Mouse (Mus musculus): ENCODE measurements around the gene Slamf1. TPM values are rescaled to one million over a fixed set of nuclear protein-coding genes. Genes with fewer than 3 reads are reported as not detected.

Slamf1 gene
- total and polyA plus RNA-seq, 3 experiments = 0.73 to 1.3 TPM; not detected in 1

DNA sequence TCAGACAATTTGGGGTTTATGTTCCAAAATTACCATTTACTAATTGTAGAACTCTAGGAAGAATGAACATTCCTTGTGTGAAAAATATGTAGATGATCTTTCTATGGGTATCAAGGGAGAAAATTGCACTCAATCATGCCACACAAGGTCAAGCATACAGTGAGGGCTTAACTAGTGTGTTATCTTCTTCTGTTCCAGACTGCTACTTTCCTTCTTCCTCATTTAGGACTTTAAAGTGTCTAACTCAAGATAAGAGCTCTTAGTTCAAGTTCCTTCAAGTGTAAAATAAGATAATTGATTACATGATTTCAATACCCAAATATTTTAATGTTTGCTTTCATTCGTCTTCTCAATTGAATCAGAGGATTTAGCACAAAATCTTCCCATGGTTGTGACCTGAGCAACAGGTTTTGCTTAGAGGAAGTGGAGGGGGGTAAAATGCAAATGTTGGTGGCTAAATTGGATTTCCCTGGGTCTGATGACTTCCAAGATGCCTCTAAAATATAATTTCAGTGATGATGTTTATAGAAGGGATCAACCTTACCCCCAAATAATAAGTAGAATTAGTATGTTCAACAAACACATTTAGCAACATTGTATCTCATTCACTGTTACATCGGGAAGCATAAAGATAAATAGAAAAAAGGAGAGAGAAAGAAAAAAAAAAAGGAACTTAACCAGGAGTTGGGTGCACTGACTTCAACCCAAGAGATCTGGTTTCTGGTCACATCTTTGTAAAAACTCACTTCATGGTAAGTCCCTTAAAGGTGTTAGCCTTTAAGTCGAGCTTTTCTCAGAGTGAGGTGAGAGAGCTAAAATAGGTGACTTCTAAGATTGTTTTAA, 18.6 kb upstream of the Slamf1 start (continued):
- TF ChIP-seq NRF1 (IDR thresholded peaks at IDR 0.05; ENCODE audit: insufficient read depth, low read depth, low read length, poor library complexity, severe bottlenecking) (no peak), ELF1 (IDR thresholded peaks at IDR 0.05; ENCODE audit: low read depth, low read length) (peak; percentile 44; the same call in 1 of the 2 replicates), MYB (IDR thresholded peaks at IDR 0.05; ENCODE audit: low read depth, low read length) (no peak; the same call in 1 of the 2 replicates), ZMIZ1 (IDR thresholded peaks at IDR 0.05; ENCODE audit: low read depth, low read length) (peak; percentile 49; the same call in 1 of the 2 replicates)

DNA sequence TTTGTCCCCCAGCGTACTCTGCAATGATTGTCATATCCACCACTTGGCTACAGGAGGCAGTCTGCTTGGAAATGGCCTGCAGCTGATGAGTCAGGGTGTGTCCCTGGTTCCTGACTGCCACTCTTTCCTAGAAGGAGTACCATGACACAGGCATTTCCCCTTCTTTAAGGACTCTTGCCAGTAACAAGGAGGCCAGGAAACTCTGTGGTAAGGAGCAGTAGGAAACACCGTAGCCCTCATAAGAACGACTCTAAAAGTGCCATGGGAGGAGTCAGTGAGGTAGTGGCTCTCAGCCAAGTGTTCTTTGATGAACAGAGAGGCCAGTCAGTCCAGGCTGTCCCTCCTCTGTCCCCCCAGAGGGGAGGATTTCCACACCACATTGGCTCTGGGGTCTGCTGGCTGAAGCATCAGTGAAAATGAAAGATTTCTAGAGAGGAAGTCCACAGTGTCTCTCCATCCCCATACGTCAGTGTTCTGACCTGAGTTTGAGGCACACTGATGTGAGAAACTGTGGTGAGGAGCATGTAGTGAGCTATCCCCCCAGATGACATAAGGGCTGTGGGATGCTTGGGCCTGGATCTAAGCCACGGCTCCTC, 5.0 kb upstream of the Slamf1 start:
- H3K27ac ChIP-seq (ENCODE audit: control insufficient read depth, low read depth, low read length) = no peak overlapping the region
- H3K36me3 ChIP-seq (ENCODE audit: control insufficient read depth in 1 of 2, insufficient read depth in 2 of 2, low read length in 2 of 2) = peaks cover 0 to 6% of the 10 kb centered on the region in 2 experiments; a peak in 2 of 4 replicates
- H3K79me2 ChIP-seq (ENCODE audit: control insufficient read depth, insufficient read depth, low read length, poor library complexity) = no peaks in the 10 kb centered on the region
- DNase-seq (ENCODE audit: low read depth, low spot score) = peak; percentile 58
- no peak overlapping the region for H3K9ac ChIP-seq (ENCODE audit: control insufficient read depth, low read depth, low read length, poor library complexity, severe bottlenecking)
- TF ChIP-seq RAD21 (IDR thresholded peaks at IDR 0.05; ENCODE audit: low read depth, low read length) (no peak), ZC3H11A (IDR thresholded peaks at IDR 0.05; ENCODE audit: low read depth, low read length) (no peak), POLR2AphosphoS2 (IDR thresholded peaks at IDR 0.05; ENCODE audit: low read length) (no peak), MYB (IDR thresholded peaks at IDR 0.05; ENCODE audit: low read depth, low read length) (no peak), SIN3A (IDR thresholded peaks at IDR 0.05; ENCODE audit: low read length) (peak; percentile 18; the same call in 1 of the 2 replicates), EP300 (IDR thresholded peaks at IDR 0.05; ENCODE audit: low read depth in 1 of 2, low read length in 2 of 2) (no peak), MAZ (IDR thresholded peaks at IDR 0.05; ENCODE audit: low read depth, low read length) (no peak), ELF1 (IDR thresholded peaks at IDR 0.05; ENCODE audit: low read depth, low read length) (no peak), JUND (IDR thresholded peaks at IDR 0.05; ENCODE audit: low read depth, low read length) (no peak), USF1 (IDR thresholded peaks at IDR 0.05; ENCODE audit: low read depth, low read length) (no peak), GABPA (IDR thresholded peaks at IDR 0.05; ENCODE audit: low read depth, low read length) (no peak), CTCF (IDR thresholded peaks at IDR 0.05 in 2 of 3, conservative IDR thresholded peaks at IDR 0.05 in 1 of 3; ENCODE audit: control insufficient read depth in 1 of 3, insufficient read depth in 1 of 3, low read depth in 2 of 3, low read length in 3 of 3, poor library complexity in 1 of 3, severe bottlenecking in 1 of 3) (peak in 2 of 3 experiments; percentile 11 to 43; a peak in 2 of 6 replicates), MXI1 (IDR thresholded peaks at IDR 0.05; ENCODE audit: low read depth, low read length) (0 out of 2 replicates have a peak, but pooled peaks have one; percentile 18)
- H3K4me3 ChIP-seq (ENCODE audit: control insufficient read depth in 1 of 2, insufficient read depth in 1 of 2, low read depth in 2 of 2, low read length in 2 of 2) = peak overlapping the region; percentile 8 to 40
- H3K9me3 ChIP-seq (replicated peaks; ENCODE audit: insufficient read depth, low read length) = no peaks in the 10 kb centered on the region
- no peaks in the 10 kb centered on the region for H3K27me3 ChIP-seq (ENCODE audit: control insufficient read depth in 1 of 2, insufficient read depth in 2 of 2, low read length in 2 of 2)
- peaks cover 2 to 20% of the 10 kb centered on the region in 2 experiments for H3K4me1 ChIP-seq (ENCODE audit: control insufficient read depth in 1 of 2, insufficient read depth in 2 of 2, low read length in 2 of 2)

DNA sequence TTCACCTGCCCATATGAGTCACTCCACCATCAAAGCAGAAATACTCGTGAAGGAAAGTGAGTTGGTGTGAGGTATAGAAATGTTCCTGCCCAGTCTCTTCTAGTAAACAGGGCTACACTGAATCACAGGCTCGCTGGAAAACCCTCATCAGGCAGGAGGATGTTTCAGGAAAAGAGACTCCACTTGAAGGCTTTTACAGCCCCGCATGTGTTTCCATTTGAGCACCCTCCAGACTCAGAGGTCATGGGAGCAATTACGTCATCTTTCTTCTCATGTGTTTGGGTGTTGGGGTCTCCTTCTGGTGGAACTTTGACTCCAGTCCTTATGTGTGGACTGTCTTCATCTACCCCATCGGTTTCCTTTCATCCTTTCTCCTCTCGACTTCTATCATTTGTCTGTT, 4.1 kb downstream of the Slamf1 start:
- Histone ChIP-seq H3K9me3 (replicated peaks; ENCODE audit: insufficient read depth, low read length) (no peaks in the 10 kb centered on the region), H3K27me3 (ENCODE audit: control insufficient read depth in 1 of 2, insufficient read depth in 2 of 2, low read length in 2 of 2) (no peaks in the 10 kb centered on the region), H3K79me2 (ENCODE audit: control insufficient read depth, insufficient read depth, low read length, poor library complexity) (no peaks in the 10 kb centered on the region), H3K27ac (ENCODE audit: control insufficient read depth, low read depth, low read length) (no peak overlapping the region), H3K4me1 (ENCODE audit: control insufficient read depth in 1 of 2, insufficient read depth in 2 of 2, low read length in 2 of 2) (peaks cover 7 to 21% of the 10 kb centered on the region in 2 experiments), H3K4me3 (ENCODE audit: control insufficient read depth in 1 of 2, insufficient read depth in 1 of 2, low read depth in 2 of 2, low read length in 2 of 2) (no peak overlapping the region), H3K9ac (ENCODE audit: control insufficient read depth, low read depth, low read length, poor library complexity, severe bottlenecking) (no peak overlapping the region), H3K36me3 (ENCODE audit: control insufficient read depth in 1 of 2, insufficient read depth in 2 of 2, low read length in 2 of 2) (peaks cover 0 to 27% of the 10 kb centered on the region in 2 experiments; a peak in 2 of 4 replicates)
- TF ChIP-seq ZMIZ1 (IDR thresholded peaks at IDR 0.05; ENCODE audit: low read depth, low read length) (no peak), BHLHE40 (IDR thresholded peaks at IDR 0.05; ENCODE audit: borderline replicate concordance, low read depth, low read length) (no peak), TAL1 (IDR thresholded peaks at IDR 0.05; ENCODE audit: low read length) (no peak), CHD1 (IDR thresholded peaks at IDR 0.05; ENCODE audit: low read depth, low read length) (no peak), CHD2 (IDR thresholded peaks at IDR 0.05; ENCODE audit: low read length) (no peak), UBTF (IDR thresholded peaks at IDR 0.05; ENCODE audit: borderline replicate concordance, insufficient read depth, low read depth, low read length) (no peak), ZC3H11A (IDR thresholded peaks at IDR 0.05; ENCODE audit: low read depth, low read length) (no peak), TCF12 (IDR thresholded peaks at IDR 0.05; ENCODE audit: low read depth, low read length) (no peak), GATA1 (IDR thresholded peaks at IDR 0.05; ENCODE audit: low read depth, low read length) (no peak), USF2 (IDR thresholded peaks at IDR 0.05; ENCODE audit: borderline replicate concordance in 1 of 2, insufficient read depth in 1 of 2, low read depth in 1 of 2, low read length in 2 of 2) (no peak), MXI1 (IDR thresholded peaks at IDR 0.05; ENCODE audit: low read depth, low read length) (no peak), NRF1 (IDR thresholded peaks at IDR 0.05; ENCODE audit: insufficient read depth, low read depth, low read length, poor library complexity, severe bottlenecking) (no peak), HCFC1 (IDR thresholded peaks at IDR 0.05; ENCODE audit: low read depth, low read length) (no peak), SMC3 (IDR thresholded peaks at IDR 0.05; ENCODE audit: low read depth, low read length) (no peak)
- no peak for DNase-seq (ENCODE audit: low read depth, low spot score)

Data from MEL (cell line).